Mouse (Mus musculus): ENCODE results near the gene Gm42688. TPM values are rescaled to one million over a fixed set of nuclear protein-coding genes. Genes with fewer than 3 reads are reported as not detected.
A peak's percentile ranks its signal among the peaks of the same experiment; 100 is the strongest.
"Not testable (repeated sequence)": the region's sequence is repeated elsewhere in the genome, so short reads cannot be mapped to it uniquely, and the experiment has no call there.

The Gm42688 gene
- total RNA-seq, 2 experiments from 2014 or later: 1.4 to 2.3 TPM

DNA sequence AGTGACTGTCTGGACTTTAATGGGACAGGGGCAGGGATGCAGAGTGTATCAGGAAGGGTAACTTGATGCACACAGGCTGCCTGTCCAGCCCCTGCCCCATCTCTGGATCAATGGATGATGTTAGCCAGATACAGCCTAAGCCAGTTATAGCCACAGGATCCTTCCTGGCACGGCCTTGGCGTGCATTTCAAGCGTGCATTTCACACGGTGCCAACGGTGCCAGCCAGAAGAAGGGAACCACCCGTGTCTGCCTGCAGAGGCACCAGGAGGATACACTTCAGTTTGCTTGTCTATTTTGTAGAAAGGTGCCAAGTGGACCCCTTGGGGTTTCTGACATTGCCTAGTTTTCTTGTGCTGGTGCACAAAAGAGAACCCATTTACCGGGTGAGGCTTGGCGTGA is 38.6 kb downstream of the Gm42688 start:
- no peak for DNase-seq

DNA sequence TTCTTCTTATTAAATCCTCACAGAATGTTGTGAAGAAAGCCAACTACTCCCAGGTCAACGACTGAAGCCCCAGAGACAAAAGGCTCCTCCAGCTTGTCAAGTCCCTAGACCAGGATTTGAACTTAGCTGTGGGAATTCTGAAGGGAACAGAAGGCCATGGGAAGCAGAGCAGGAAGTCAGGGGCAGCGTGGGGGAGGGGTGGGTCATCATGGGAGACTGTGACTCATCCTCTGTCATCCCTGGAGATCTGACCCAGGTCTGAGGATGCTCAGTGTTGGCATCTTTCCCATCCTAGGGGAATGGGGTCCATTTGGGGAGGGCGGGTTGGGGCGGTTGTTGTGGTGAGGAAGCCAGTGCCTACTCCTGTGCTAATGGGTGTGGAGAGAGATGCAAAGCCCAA is 40.2 kb downstream of the Gm42688 start:
- DNase-seq: no peak

DNA sequence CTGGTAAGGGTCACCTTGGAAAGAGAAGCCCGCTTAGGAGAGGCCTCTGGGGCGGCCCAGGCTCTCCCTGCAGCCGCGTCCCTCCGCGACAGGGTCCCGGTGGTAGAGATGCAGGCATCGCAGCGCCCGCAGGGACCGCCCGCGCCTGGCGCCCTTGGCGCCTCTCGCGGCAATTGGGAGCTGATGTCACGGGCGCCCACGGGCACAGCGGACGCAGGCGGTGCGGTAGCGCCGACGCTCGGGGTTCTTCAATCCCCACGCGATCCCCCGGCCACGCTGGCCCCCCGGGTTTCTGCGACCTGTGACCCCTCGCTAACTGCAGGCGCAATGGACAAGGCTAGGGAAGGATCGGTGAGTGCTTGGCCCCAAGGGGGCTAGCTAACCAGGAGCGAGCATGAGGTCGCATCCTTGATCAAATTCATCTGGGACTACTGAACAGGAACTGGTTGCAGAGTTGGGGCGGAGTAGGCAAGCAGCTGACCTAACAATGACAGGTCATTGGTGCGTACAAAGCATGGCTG is 40.9 kb downstream of the Gm42688 start:
- no peak for DNase-seq

DNA sequence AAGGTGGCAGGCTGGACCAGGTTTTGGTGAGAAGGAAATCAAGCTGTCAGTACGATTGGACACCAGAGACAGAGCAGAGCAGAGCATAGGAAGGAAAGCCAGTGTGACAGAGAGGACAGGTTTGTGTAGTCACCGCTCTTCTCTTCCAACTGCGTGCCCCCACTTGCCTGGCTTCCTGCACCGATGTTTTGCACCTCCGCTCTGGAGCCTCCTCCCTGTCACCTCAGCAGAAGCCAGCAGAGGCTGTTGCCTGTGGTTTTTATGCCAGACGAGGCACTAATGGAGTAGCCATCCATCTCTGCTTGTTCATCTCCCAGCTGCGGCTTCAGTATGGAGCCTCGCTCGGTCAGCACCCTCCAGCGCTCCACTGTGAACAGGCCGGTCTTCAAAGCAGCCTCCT is 41.5 kb downstream of the Gm42688 start:
- no peak for DNase-seq

DNA sequence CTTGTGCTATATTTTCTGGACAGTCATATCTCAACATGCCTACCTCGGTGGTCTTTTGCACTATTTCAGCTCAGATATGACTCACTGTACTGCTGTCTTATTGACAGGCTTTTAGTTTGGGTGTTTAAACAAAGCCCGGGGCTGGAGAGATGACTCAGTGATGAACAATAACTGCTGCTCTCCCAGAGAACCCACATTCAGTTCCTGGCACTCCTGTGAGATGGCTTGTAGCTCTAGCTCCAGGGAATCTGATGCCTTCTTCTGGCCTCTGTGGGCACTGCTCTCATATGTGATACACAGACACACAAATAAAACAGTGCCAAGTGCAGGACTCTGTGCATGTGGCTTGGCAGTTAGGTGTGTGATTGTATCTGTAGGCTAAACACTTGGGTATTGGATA is 43.8 kb downstream of the Gm42688 start:
- no peak for DNase-seq

DNA sequence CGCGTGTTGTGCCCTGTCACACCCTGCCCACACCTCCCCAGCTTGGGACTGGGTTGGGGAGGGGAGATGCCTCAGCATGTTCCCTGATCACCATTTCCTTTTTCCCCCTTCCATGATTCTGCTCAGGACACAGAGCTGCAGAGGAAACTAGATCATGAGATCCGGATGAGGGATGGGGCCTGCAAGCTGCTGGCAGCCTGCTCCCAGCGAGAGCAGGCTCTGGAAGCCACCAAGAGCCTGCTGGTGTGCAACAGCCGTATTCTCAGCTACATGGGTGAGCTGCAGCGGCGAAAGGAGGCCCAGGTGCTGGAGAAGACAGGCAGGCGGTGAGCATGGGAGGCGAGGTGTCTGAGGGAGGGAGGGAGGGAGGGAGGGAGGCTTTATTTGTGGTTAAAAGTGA is 44.4 kb downstream of the Gm42688 start:
- no peak for DNase-seq

DNA sequence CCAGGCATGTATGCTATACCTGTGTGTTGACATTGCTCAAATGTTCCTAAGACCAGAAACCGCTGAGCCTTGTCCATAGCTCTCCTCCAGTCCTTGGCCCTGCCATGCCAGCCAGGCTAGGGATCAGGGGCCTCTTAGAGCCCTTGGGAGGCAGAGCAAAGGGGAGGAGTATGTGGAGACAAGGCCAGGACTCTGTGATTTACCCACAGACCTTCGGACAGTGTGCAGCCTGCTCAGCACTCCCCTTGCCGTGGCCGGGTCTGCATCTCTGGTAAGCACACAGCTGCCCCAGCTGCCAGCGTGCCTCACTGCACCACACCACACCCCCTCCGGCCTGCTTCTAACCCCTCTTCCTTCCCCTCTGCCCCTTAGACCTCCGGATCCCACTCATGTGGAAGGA is 45.9 kb downstream of the Gm42688 start:
- no peak for DNase-seq

DNA sequence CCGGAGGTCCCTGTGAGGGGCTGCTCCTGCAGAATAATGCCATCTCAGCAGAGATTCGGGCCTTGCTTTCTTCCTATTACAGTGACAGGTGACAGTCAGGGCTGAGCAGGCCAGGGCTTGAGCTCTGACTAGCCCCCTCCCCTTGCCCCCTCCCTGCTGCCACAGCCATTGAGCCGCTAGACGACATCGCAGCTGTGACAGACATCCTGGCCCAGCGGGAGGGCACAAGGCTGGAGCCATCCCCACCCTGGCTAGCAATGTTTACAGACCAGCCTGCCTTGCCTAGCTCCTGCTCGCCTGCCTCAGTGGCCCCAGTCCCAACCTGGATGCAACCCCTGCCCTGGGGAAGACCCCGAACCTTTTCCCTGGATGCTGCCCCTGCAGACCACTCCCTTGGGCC is 50.3 kb downstream of the Gm42688 start:
- no peak for DNase-seq

DNA sequence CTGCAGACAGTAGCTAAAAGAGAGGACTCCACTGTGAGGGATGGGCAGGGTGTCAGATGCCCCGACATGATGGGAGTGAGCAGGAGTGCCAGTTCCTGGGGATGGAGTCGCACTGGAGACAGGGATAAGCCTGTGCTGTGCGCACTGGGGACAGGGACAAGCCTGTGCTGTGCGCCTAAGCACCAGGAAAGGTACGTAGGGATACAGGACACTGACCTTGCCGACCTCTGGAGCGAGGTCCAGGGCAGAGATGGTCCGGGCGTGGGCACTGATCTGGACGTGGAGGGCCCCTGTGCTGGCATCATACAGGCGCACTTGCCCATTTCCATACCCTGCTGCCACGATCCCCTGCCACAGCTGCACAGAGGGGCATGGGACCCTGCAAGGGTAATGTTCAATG is 51.6 kb downstream of the Gm42688 start:
- DNase-seq: no peak

DNA sequence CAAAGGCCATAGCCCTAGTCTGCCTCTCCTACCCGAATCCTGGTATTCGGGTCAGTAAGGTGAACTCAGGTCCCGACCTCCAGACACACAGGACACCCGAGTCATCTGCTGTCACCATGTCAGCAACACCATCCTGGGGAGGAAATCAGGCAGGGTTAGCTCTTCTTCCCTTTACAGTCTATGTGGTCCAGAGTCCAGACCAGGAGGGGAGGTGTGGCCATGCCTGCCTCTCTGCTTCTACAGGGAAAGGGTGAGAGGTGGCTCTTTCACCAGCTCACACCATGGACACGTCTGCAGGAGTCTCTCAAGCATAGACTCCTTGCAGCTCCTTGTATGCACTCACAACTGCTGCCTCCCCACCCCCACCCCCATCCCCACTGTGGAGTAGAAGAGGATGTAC is 52.1 kb downstream of the Gm42688 start:
- DNase-seq: no peak

DNA sequence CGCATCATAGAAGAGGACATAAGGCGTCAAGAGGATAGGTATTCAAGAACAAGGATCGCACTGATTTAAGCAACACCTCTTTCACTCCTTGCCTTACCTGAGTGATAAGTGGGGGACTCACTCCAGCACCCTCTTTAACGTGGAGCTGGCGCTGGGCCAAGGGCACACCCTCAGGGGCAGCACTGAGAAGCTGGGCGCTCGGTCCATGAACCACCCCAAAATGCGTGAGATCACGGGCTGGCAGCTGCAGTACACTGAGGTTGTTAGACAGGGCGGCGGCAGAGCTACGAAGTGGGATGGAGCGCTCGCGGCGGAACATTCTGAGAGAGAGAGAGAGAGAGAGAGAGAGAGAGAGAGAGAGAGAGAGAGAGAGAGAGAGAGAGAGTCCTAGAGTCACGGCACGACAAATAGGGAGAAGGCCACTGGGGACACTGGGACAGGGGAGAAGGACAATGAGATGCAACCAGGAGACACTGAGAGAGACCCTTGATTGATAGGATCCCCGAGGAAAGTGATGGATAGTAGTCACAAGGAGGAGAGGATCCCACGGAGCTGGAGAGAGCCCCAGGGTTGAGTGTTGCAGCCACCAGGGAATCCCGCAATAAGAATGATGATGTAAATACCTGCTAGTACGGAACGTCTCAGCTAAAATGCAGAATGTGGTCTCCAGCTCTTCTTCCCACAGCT is 54.3 kb downstream of the Gm42688 start:
- DNase-seq: peak; percentile 44

DNA sequence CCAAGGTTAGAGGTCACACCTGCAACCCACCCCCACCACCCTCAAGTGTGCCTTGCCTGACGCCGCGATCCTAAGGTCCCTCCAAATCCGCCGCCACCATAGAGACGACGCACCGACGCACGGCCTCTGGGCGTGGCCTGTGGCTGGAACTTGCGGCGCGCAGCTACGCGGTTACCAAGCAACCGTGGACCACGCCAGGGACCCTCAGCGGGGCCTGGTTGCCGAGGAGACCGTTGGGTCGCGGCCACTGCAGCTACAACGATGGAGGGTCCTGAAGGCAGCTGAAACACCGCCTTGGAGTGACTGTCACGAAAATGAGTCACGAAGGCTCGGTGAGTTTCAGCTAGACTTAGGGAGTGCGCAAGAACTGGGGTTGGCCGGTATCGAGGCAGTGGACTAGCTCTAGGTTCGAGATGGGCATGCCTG is 54.9 kb downstream of the Gm42688 start, which contains the start of the genes Wdr54 and 1700003E16Rik:
Gene Wdr54, minus strand, starts transcription at position 139 of the 426 bp plus-strand sequence.
Gene 1700003E16Rik, plus strand, starts transcription at position 146 of the 426 bp plus-strand sequence.
- DNase-seq: peak; percentile 48

DNA sequence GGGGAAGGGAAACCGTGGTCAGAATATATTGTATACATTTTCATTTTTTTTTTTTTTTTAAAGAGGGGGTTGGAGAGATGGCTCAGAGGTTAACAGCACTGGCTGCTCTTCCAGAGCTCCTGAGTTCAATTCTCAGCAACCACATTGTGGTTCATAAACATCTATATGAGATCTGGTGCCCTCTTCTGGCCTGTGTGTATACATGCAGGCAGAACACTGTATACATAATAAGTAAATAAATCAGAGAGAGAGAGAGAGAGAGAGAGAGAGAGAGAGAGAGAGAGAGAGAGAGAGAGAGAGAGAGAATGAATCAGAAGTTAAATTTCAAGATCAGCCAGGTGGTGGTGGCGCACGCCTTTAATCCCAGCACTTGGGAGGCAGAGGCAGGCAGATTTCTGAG is 58.0 kb downstream of the Gm42688 start:
- not testable (repeated sequence) for DNase-seq

Small RNAs within 50 kb of the gene (microRNA-seq; reads per million reads assigned to microRNA genes)
- 0 reads per million in 2 experiments for gene Mir3470a

Other genes starting within 250 kb of the Gm42688 start
- gene Sema4f, start 161.8 kb upstream of the Gm42688 start, total RNA-seq (2021): under 1 TPM; 0.47 to 0.49 TPM
- gene M1ap, start 154.7 kb upstream of the Gm42688 start, total RNA-seq (2021): under 1 TPM in 1 of 2 experiments, not detected in 1; 0.49 TPM
- gene Dok1, start 68.1 kb upstream of the Gm42688 start, total RNA-seq (2021): 10 to 100 TPM in 1 of 2 experiments, 1 to 10 TPM in 1; 6.2 to 10.7 TPM
- 10 to 100 TPM; 10.5 to 11.9 TPM for gene Loxl3, start 67.4 kb upstream of the Gm42688 start, total RNA-seq (2021)
- 10 to 100 TPM; 66.9 to 70.7 TPM for gene Aup1, start 47.1 kb upstream of the Gm42688 start, total RNA-seq (2021)
- 10 to 100 TPM; 23.8 to 28.4 TPM for gene Htra2, start 46.3 kb upstream of the Gm42688 start, total RNA-seq (2021)
- under 1 TPM; 0.42 to 0.65 TPM for gene Dqx1, start 43.8 kb upstream of the Gm42688 start, total RNA-seq (2021)
- not detected for gene Tlx2, start 31.3 kb upstream of the Gm42688 start, total RNA-seq (2021)
- 1 to 10 TPM; 5.5 to 8.5 TPM for gene Pcgf1, start 23.7 kb upstream of the Gm42688 start, total RNA-seq (2021)
- gene Lbx2, start 15.2 kb upstream of the Gm42688 start, total RNA-seq (2021): 1 to 10 TPM in 1 of 2 experiments, under 1 TPM in 1; 0.33 to 1.3 TPM
- 1 to 10 TPM in 1 of 2 experiments, under 1 TPM in 1; 0.19 to 1.2 TPM for gene Ccdc142, start within 50 bp of the Gm42688 start, total RNA-seq (2021)
- 100 to 1,000 TPM; 101 to 114 TPM for gene Mrpl53, start 7.4 kb downstream of the Gm42688 start, total RNA-seq (2021)
- 10 to 100 TPM; 11.0 to 15.7 TPM for gene Mogs, start 13.9 kb downstream of the Gm42688 start, total RNA-seq (2021)
- 10 to 100 TPM; 48.0 to 52.3 TPM for gene Wbp1, start 19.9 kb downstream of the Gm42688 start, total RNA-seq (2021)
- 10 to 100 TPM; 13.1 to 15.2 TPM for gene Ino80b, start 23.8 kb downstream of the Gm42688 start, total RNA-seq (2021)
- 10 to 100 TPM; 22.3 to 24.5 TPM for gene Rtkn, start 33.8 kb downstream of the Gm42688 start, total RNA-seq (2021)
- 1 to 10 TPM in 1 of 2 experiments, under 1 TPM in 1; 0.43 to 1.4 TPM for gene Wdr54, start 54.8 kb downstream of the Gm42688 start, total RNA-seq (2021)
- gene 1700003E16Rik, start 54.8 kb downstream of the Gm42688 start, total RNA-seq (2021): under 1 TPM in 1 of 2 experiments, not detected in 1; 0.23 TPM
- 100 to 1,000 TPM; 126 to 132 TPM for gene Dctn1, start 64.3 kb downstream of the Gm42688 start, total RNA-seq (2021)
- gene Slc4a5, start 118.2 kb downstream of the Gm42688 start, total RNA-seq (2021): under 1 TPM in 1 of 2 experiments, not detected in 1; 0.05 TPM
- gene Mthfd2, start 224.3 kb downstream of the Gm42688 start, total RNA-seq (2021): 1 to 10 TPM; 5.0 to 8.0 TPM
- 10 to 100 TPM; 19.7 to 26.0 TPM for gene Mob1a, start 224.4 kb downstream of the Gm42688 start, total RNA-seq (2021)
- gene Bola3, start 247.5 kb downstream of the Gm42688 start, total RNA-seq (2021): 100 to 1,000 TPM; 175 to 186 TPM

Data from gastrocnemius, postnatal 10 days (tissue).